Mouse (Mus musculus) forebrain, postnatal 0 days (tissue): ENCODE data around the gene Rtkn. TPM values are rescaled to one million over a fixed set of nuclear protein-coding genes. Genes with fewer than 3 reads are reported as not detected.

Source experiments
- ATAC-seq: fragments of 200-750 bp; cut with Nextera tagmentation; 2 replicates; pipeline ENCODE4 v1.8.0; 2017; ENCODE audit warnings: mild to moderate bottlenecking, moderate library complexity
- DNase-seq: peaks from one replicate; pipeline ENCODE4 v3.0.0-alpha.2; 2015
- H3K27ac ChIP-seq: fragments of 300-500 bp; sonication (generic); 2 replicates; pipeline ENCODE4 v1.5.1; 2014; ENCODE audit warnings: low read depth, mild to moderate bottlenecking, antibody characterized with exemption, low read length, moderate library complexity, mixed read lengths
- H3K27me3 ChIP-seq: fragments of 300-500 bp; sonication (generic); 2 replicates; pipeline ENCODE4 v1.6.1; 2014; ENCODE audit warnings: mild to moderate bottlenecking, low read length, mixed read lengths; ENCODE audit not compliant: insufficient read depth
- H3K36me3 ChIP-seq: fragments of 300-500 bp; sonication (generic); 2 replicates; pipeline ENCODE4 v1.6.1; 2014; ENCODE audit warnings: mild to moderate bottlenecking, moderate library complexity; ENCODE audit not compliant: insufficient read depth
- H3K4me1 ChIP-seq: fragments of 300-500 bp; sonication (generic); 2 replicates; pipeline ENCODE4 v1.6.1; 2014; ENCODE audit warnings: antibody characterized with exemption; ENCODE audit not compliant: insufficient read depth
- H3K4me2 ChIP-seq: fragments of 300-500 bp; sonication (generic); 2 replicates; pipeline ENCODE4 v1.6.1; 2014; ENCODE audit warnings: low read depth, mild to moderate bottlenecking, moderate library complexity
- H3K4me3 ChIP-seq: fragments of 300-500 bp; sonication (generic); 2 replicates; pipeline ENCODE4 v1.5.1; 2014; ENCODE audit warnings: low read depth, low read length, mixed read lengths
- H3K9ac ChIP-seq: fragments of 300-500 bp; sonication (generic); 2 replicates; pipeline ENCODE4 v1.6.1; 2014; ENCODE audit warnings: mild to moderate bottlenecking
- H3K9me3 ChIP-seq: fragments of 300-500 bp; sonication (generic); 2 replicates; pipeline ENCODE4 v1.6.1; 2016; ENCODE audit warnings: low read length
- CTCF ChIP-seq: sonication (generic); IDR thresholded peaks from 2 replicates; pipeline ENCODE4 v1.5.1; 2016; ENCODE audit warnings: antibody characterized with exemption, control low read depth, low read depth
- WGBS: fragments of 180-500 bp; shearing (Covaris S2); extraction: QIAGEN DNeasy Blood & Tissue Kit; methylation state at CpG from one replicate; pipeline ENCODE4 v1.1.7; 2014; 5-methylcytosine and 5-hydroxymethylcytosine counted together
- microRNA counts: library from miRNA; unstranded; fragments of <30 nt; microRNA quantifications from one replicate; lab custom pipeline; 2015
- microRNA-seq, 2 experiments: library from miRNA; unstranded; fragments of <30 nt; microRNA quantifications; one replicate each; pipeline ENCODE4; 2016
- polyA plus RNA-seq: library from polyadenylated mRNA; unstranded; fragments of >200 nt; fragmentation: Nextera tagmentation; extraction: Ambion mirVana; gene quantifications from 2 replicates; pipeline ENCODE4 v1.2.1, GENCODE M21; 2015
- total RNA-seq: library from RNA; depleted of rRNA; stranded (reverse); fragments of >200 nt; gene quantifications from 2 replicates; pipeline ENCODE4 v1.2.3, GENCODE M21; 2014; rRNA removed

Rtkn gene
- total and polyA plus RNA-seq, 2 experiments from 2014 or later, result 8.1 to 19.4 TPM

DNA sequence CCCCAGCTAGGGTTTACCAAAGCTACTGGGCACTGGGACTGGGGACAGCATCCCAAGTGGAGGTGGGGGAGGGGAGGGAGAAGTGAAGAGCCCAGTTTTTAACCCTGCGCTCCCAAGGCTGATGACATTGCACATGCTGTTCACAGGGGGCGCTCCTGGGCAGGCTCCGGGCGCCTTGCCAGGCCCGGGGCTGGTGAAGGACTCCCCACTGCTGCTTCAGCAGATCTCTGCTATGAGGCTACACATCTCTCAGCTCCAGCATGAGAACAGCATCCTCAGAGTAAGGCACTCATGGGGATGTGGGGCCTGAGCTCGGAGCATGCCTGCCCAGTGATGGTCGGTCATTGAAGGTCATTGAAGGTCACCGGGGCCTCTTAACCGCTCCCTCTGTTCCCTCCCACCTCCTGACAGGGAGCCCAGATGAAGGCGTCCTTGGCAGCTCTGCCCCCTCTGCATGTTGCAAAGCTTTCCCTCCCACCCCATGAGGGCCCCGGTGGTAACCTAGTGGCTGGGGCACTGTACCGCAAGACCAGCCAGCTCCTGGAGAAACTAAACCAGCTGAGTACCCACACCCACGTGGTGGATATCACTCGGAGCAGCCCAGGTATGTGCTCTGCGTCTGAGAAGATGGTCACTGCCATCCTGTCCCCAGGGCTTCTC lies 62.2 kb downstream of the Rtkn start:
- Histone ChIP-seq H3K4me3 (no peak overlapping the region), H3K36me3 (peaks cover 87% of the 10 kb centered on the region), H3K27me3 (no peaks in the 10 kb centered on the region), H3K4me2 (no peak overlapping the region), H3K4me1 (no peaks in the 10 kb centered on the region), H3K9me3 (no peaks in the 10 kb centered on the region), H3K27ac (no peak overlapping the region), H3K9ac (no peak overlapping the region)
- peak; percentile 69 for DNase-seq
- TF ChIP-seq CTCF, result peak; percentile 59
- ATAC-seq, result peak; percentile 66
- WGBS, result 45% methylated on average over 15 of the region's 15 CpGs

MicroRNAs encoded within 50 kb of the gene (microRNA counts, 519-probe panel; counts per million panel counts)
- microRNA mmu-miR-3470a+mmu-miR-3470b (lab: Ali Mortazavi, UCI), result not detected

Small RNA genes lying within 50 kb of the gene (microRNA-seq; reads per million reads assigned to microRNA genes)
- 0 reads per million in 2 experiments for gene Mir3470a

Other genes starting within 250 kb of the Rtkn start
- gene Sema4f, start 195.7 kb upstream of the Rtkn start, total RNA-seq, result 13.6 and 17.4 TPM in 2 replicates
- 11.5 and 20.6 TPM in 2 replicates for gene Sema4f, start 195.7 kb upstream of the Rtkn start, polyA plus RNA-seq
- gene M1ap, start 188.6 kb upstream of the Rtkn start, total RNA-seq, result 0.10 TPM in 1 of 2 replicates, not detected in the other
- 0.10 TPM in 1 of 2 replicates, not detected in the other for gene M1ap, start 188.6 kb upstream of the Rtkn start, polyA plus RNA-seq
- 3.3 and 3.6 TPM in 2 replicates for gene Dok1, start 102.0 kb upstream of the Rtkn start, total RNA-seq
- 1.4 and 1.5 TPM in 2 replicates for gene Dok1, start 102.0 kb upstream of the Rtkn start, polyA plus RNA-seq
- gene Loxl3, start 101.3 kb upstream of the Rtkn start, total RNA-seq, result 3.5 and 4.7 TPM in 2 replicates
- gene Loxl3, start 101.3 kb upstream of the Rtkn start, polyA plus RNA-seq, result 4.3 and 4.5 TPM in 2 replicates
- 85.9 and 146 TPM in 2 replicates for gene Aup1, start 80.9 kb upstream of the Rtkn start, total RNA-seq
- gene Aup1, start 80.9 kb upstream of the Rtkn start, polyA plus RNA-seq, result 126 and 129 TPM in 2 replicates
- gene Htra2, start 80.2 kb upstream of the Rtkn start, total RNA-seq, result 46.1 and 47.0 TPM in 2 replicates
- 75.1 and 81.0 TPM in 2 replicates for gene Htra2, start 80.2 kb upstream of the Rtkn start, polyA plus RNA-seq
- gene Dqx1, start 77.6 kb upstream of the Rtkn start, total RNA-seq, result 0.05 TPM in 1 of 2 replicates, not detected in the other
- 0.11 and 0.13 TPM in 2 replicates for gene Dqx1, start 77.6 kb upstream of the Rtkn start, polyA plus RNA-seq
- not detected in 2 replicates for gene Tlx2, start 65.2 kb upstream of the Rtkn start, total RNA-seq
- gene Tlx2, start 65.2 kb upstream of the Rtkn start, polyA plus RNA-seq, result not detected in 2 replicates
- gene Pcgf1, start 57.6 kb upstream of the Rtkn start, total RNA-seq, result 16.1 and 18.8 TPM in 2 replicates
- 30.7 and 30.8 TPM in 2 replicates for gene Pcgf1, start 57.6 kb upstream of the Rtkn start, polyA plus RNA-seq
- gene Lbx2, start 49.1 kb upstream of the Rtkn start, total RNA-seq, result 0.46 TPM in 1 of 2 replicates, not detected in the other
- 0.33 TPM in 1 of 2 replicates, not detected in the other for gene Lbx2, start 49.1 kb upstream of the Rtkn start, polyA plus RNA-seq
- 15.3 and 16.6 TPM in 2 replicates for gene Ccdc142, start 33.9 kb upstream of the Rtkn start, total RNA-seq
- 2.1 and 5.6 TPM in 2 replicates for gene Ccdc142, start 33.9 kb upstream of the Rtkn start, polyA plus RNA-seq
- gene Gm42688, start 33.8 kb upstream of the Rtkn start, total RNA-seq, result 7.0 and 9.5 TPM in 2 replicates
- 2.4 and 2.9 TPM in 2 replicates for gene Gm42688, start 33.8 kb upstream of the Rtkn start, polyA plus RNA-seq
- 64.6 and 102 TPM in 2 replicates for gene Mrpl53, start 26.4 kb upstream of the Rtkn start, total RNA-seq
- gene Mrpl53, start 26.4 kb upstream of the Rtkn start, polyA plus RNA-seq, result 126 and 141 TPM in 2 replicates
- gene Mogs, start 20.0 kb upstream of the Rtkn start, total RNA-seq, result 39.7 and 43.5 TPM in 2 replicates
- 15.7 and 17.4 TPM in 2 replicates for gene Mogs, start 20.0 kb upstream of the Rtkn start, polyA plus RNA-seq
- 129 and 151 TPM in 2 replicates for gene Wbp1, start 13.9 kb upstream of the Rtkn start, total RNA-seq
- 104 and 109 TPM in 2 replicates for gene Wbp1, start 13.9 kb upstream of the Rtkn start, polyA plus RNA-seq
- gene Ino80b, start 10.0 kb upstream of the Rtkn start, total RNA-seq, result 40.1 and 44.5 TPM in 2 replicates
- gene Ino80b, start 10.0 kb upstream of the Rtkn start, polyA plus RNA-seq, result 14.9 and 15.3 TPM in 2 replicates
- gene Wdr54, start 20.9 kb downstream of the Rtkn start, total RNA-seq, result 11.1 and 13.4 TPM in 2 replicates
- gene Wdr54, start 20.9 kb downstream of the Rtkn start, polyA plus RNA-seq, result 19.7 and 24.1 TPM in 2 replicates
- gene 1700003E16Rik, start 20.9 kb downstream of the Rtkn start, total RNA-seq, result 17.0 and 17.5 TPM in 2 replicates
- gene 1700003E16Rik, start 20.9 kb downstream of the Rtkn start, polyA plus RNA-seq, result 13.9 and 18.3 TPM in 2 replicates
- 97.3 and 126 TPM in 2 replicates for gene Dctn1, start 30.5 kb downstream of the Rtkn start, total RNA-seq
- gene Dctn1, start 30.5 kb downstream of the Rtkn start, polyA plus RNA-seq, result 132 and 152 TPM in 2 replicates
- 1.3 and 1.7 TPM in 2 replicates for gene Slc4a5, start 84.4 kb downstream of the Rtkn start, total RNA-seq
- 0.45 and 1.3 TPM in 2 replicates for gene Slc4a5, start 84.4 kb downstream of the Rtkn start, polyA plus RNA-seq
- 18.6 and 31.9 TPM in 2 replicates for gene Mthfd2, start 190.4 kb downstream of the Rtkn start, total RNA-seq
- gene Mthfd2, start 190.4 kb downstream of the Rtkn start, polyA plus RNA-seq, result 19.0 and 21.5 TPM in 2 replicates
- gene Mob1a, start 190.6 kb downstream of the Rtkn start, total RNA-seq, result 31.0 and 32.4 TPM in 2 replicates
- 9.3 and 9.5 TPM in 2 replicates for gene Mob1a, start 190.6 kb downstream of the Rtkn start, polyA plus RNA-seq
- 6.6 and 7.7 TPM in 2 replicates for gene Bola3, start 213.7 kb downstream of the Rtkn start, total RNA-seq
- 50.2 and 55.7 TPM in 2 replicates for gene Bola3, start 213.7 kb downstream of the Rtkn start, polyA plus RNA-seq